Mouse (Mus musculus): Measurements from ENCODE around the gene Ccl7. TPM values are rescaled to one million over a fixed set of nuclear protein-coding genes. Genes with fewer than 3 reads are reported as not detected.

Ccl7 gene
- total and polyA plus RNA-seq, 2 experiments from 2014 or later, result 3.0 TPM; not detected in 1

DNA sequence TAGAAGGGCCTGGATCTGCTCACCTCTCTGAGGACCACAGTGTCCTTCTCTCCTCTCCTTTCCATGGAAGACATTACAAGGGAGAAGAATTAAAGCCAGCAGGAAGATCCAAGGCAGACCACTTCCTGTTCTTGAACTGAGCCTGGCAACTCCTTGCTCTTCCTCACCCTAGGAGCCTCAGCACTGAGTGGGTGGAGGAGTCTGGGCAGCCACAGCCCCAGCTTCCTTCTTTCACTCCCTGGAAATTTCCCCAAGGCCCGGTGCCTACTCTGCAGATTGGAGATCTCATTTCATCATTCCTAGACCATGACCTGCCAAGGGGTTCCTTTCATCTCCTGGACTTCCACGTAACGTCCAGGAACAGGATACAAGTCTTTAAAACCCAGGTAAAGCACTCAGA, 27.5 kb downstream of the Ccl7 start:
- H3K9ac ChIP-seq, result no peak overlapping the region
- H3K4me1 ChIP-seq (ENCODE audit: insufficient read depth), result no peaks in the 10 kb centered on the region
- H3K4me2 ChIP-seq (ENCODE audit: low read depth), result no peak overlapping the region
- H3K9me3 ChIP-seq (ENCODE audit: low read length), result no peaks in the 10 kb centered on the region
- no peaks in the 10 kb centered on the region for H3K36me3 ChIP-seq (ENCODE audit: insufficient read depth)
- WGBS, result 84% methylated on average over 3 of the region's 3 CpGs
- DNase-seq, result no peak
- H3K27ac ChIP-seq (ENCODE audit: low read depth, low read length), result no peak overlapping the region
- no peak for ATAC-seq
- no peaks in the 10 kb centered on the region for H3K27me3 ChIP-seq (ENCODE audit: insufficient read depth, low read length)
- H3K4me3 ChIP-seq (ENCODE audit: low read depth, low read length), result no peak overlapping the region
- no peak for TF ChIP-seq CTCF (IDR thresholded peaks at IDR 0.05; ENCODE audit: low read depth)

DNA sequence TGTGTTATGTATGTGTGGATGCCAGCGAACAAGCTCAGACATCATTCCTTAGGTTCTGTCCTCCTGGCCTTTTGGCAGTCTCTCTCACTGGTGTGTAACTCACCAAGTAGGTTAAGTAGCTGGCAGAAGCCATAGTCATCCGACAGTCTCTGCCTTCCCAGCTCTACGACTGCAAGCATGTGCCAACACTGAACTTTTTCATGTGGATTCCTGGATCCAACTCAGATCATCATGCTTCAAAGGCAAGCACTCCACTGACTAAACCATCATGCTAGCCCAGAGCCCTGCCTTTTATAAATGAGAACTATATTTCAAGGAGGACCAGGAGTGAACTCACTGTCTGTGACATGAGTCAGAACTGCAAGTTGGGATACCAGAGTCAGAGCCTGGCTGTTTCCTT, 28.2 kb downstream of the Ccl7 start:
- DNase-seq (no peak), ATAC-seq (no peak)
- no peak for TF ChIP-seq CTCF (IDR thresholded peaks at IDR 0.05; ENCODE audit: low read depth)
- no peaks in the 10 kb centered on the region for H3K4me1 ChIP-seq (ENCODE audit: insufficient read depth)
- H3K27ac ChIP-seq (ENCODE audit: low read depth, low read length), result no peak overlapping the region
- H3K4me3 ChIP-seq (ENCODE audit: low read depth, low read length), result no peak overlapping the region
- H3K9ac ChIP-seq, result no peak overlapping the region
- WGBS, result 77% methylated on average over 3 of the region's 3 CpGs
- no peaks in the 10 kb centered on the region for H3K27me3 ChIP-seq (ENCODE audit: insufficient read depth, low read length)
- no peaks in the 10 kb centered on the region for H3K9me3 ChIP-seq (ENCODE audit: low read length)
- no peak overlapping the region for H3K4me2 ChIP-seq (ENCODE audit: low read depth)
- H3K36me3 ChIP-seq (ENCODE audit: insufficient read depth), result no peaks in the 10 kb centered on the region

GRCm38 (mm10) chr11:82077031-82077430, 31.5 kb downstream of the Ccl7 start:
- H3K9ac ChIP-seq, result no peak overlapping the region
- no peak overlapping the region for H3K4me3 ChIP-seq (ENCODE audit: low read depth, low read length)
- H3K9me3 ChIP-seq (ENCODE audit: low read length), result no peaks in the 10 kb centered on the region
- no peaks in the 10 kb centered on the region for H3K27me3 ChIP-seq (ENCODE audit: insufficient read depth, low read length)
- H3K4me2 ChIP-seq (ENCODE audit: low read depth), result no peak overlapping the region
- H3K36me3 ChIP-seq (ENCODE audit: insufficient read depth), result no peaks in the 10 kb centered on the region
- DNase-seq (no peak), ATAC-seq (no peak)
- no peak overlapping the region for H3K27ac ChIP-seq (ENCODE audit: low read depth, low read length)
- TF ChIP-seq CTCF (IDR thresholded peaks at IDR 0.05; ENCODE audit: low read depth), result no peak
- 70% methylated on average over 3 of the region's 3 CpGs for WGBS
- H3K4me1 ChIP-seq (ENCODE audit: insufficient read depth), result no peaks in the 10 kb centered on the region

GRCm38 (mm10) chr11:82078136-82078730, 32.7 kb downstream of the Ccl7 start:
- TF ChIP-seq CTCF (IDR thresholded peaks at IDR 0.05; ENCODE audit: low read depth), result no peak
- Histone ChIP-seq H3K9me3 (ENCODE audit: low read length) (no peaks in the 10 kb centered on the region), H3K36me3 (ENCODE audit: insufficient read depth) (no peaks in the 10 kb centered on the region), H3K4me3 (ENCODE audit: low read depth, low read length) (no peak overlapping the region), H3K4me2 (ENCODE audit: low read depth) (no peak overlapping the region), H3K9ac (no peak overlapping the region), H3K27ac (ENCODE audit: low read depth, low read length) (no peak overlapping the region), H3K27me3 (ENCODE audit: insufficient read depth, low read length) (no peaks in the 10 kb centered on the region), H3K4me1 (ENCODE audit: insufficient read depth) (no peaks in the 10 kb centered on the region)
- ATAC-seq (no peak), DNase-seq (no peak)

DNA sequence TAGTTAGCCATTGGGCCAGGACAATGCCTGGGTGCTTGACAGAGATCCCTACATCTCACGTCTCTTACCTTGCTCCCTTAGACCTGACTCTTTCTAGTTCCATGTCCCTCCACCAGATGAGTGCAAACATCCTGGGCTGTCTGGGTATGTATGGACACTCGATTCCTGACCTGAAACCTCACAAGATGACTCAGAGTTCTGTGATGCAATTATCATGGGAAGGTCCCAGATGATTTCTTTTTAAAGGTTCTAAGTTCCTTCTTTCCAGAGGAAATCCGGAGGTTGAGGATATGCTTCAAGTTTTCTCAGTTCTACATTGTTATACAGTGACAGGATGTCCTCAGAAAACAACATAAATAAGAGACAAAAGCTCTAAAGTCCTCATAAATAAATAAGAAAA, 35.4 kb downstream of the Ccl7 start:
- H3K9ac ChIP-seq, result no peak overlapping the region
- H3K4me3 ChIP-seq (ENCODE audit: low read depth, low read length), result no peak overlapping the region
- H3K36me3 ChIP-seq (ENCODE audit: insufficient read depth), result no peaks in the 10 kb centered on the region
- 74% methylated on average over 3 of the region's 3 CpGs for WGBS
- no peaks in the 10 kb centered on the region for H3K4me1 ChIP-seq (ENCODE audit: insufficient read depth)
- DNase-seq (no peak), ATAC-seq (no peak)
- H3K27ac ChIP-seq (ENCODE audit: low read depth, low read length), result no peak overlapping the region
- no peaks in the 10 kb centered on the region for H3K27me3 ChIP-seq (ENCODE audit: insufficient read depth, low read length)
- H3K4me2 ChIP-seq (ENCODE audit: low read depth), result no peak overlapping the region
- H3K9me3 ChIP-seq (ENCODE audit: low read length), result no peaks in the 10 kb centered on the region
- TF ChIP-seq CTCF (IDR thresholded peaks at IDR 0.05; ENCODE audit: low read depth), result no peak

GRCm38 (mm10) chr11:82084360-82084759, 38.8 kb downstream of the Ccl7 start:
- Histone ChIP-seq H3K36me3 (ENCODE audit: insufficient read depth) (no peaks in the 10 kb centered on the region), H3K9ac (no peak overlapping the region), H3K27me3 (ENCODE audit: insufficient read depth, low read length) (no peaks in the 10 kb centered on the region), H3K4me3 (ENCODE audit: low read depth, low read length) (no peak overlapping the region), H3K4me2 (ENCODE audit: low read depth) (no peak overlapping the region), H3K27ac (ENCODE audit: low read depth, low read length) (no peak overlapping the region), H3K9me3 (ENCODE audit: low read length) (no peaks in the 10 kb centered on the region), H3K4me1 (ENCODE audit: insufficient read depth) (no peaks in the 10 kb centered on the region)
- DNase-seq (no peak), ATAC-seq (no peak)
- WGBS, result 85% methylated on average over 3 of the region's 3 CpGs
- TF ChIP-seq CTCF (IDR thresholded peaks at IDR 0.05; ENCODE audit: low read depth), result no peak

Other genes with a start within 250 kb of the Ccl7 start
- gene 5530401A14Rik, start 185.0 kb upstream of the Ccl7 start, total RNA-seq (2014; rRNA removed), result not detected in 2 replicates
- gene 5530401A14Rik, start 185.0 kb upstream of the Ccl7 start, polyA plus RNA-seq (2015; fragmentation: Nextera tagmentation; extraction: Ambion mirVana), result 0.23 TPM in 1 of 2 replicates, not detected in the other
- gene Asic2, start 77.3 kb upstream of the Ccl7 start, total RNA-seq (2014; rRNA removed), result 28.9 and 37.2 TPM in 2 replicates
- 11.5 and 15.5 TPM in 2 replicates for gene Asic2, start 77.3 kb upstream of the Ccl7 start, polyA plus RNA-seq (2015; fragmentation: Nextera tagmentation; extraction: Ambion mirVana)
- gene Ccl2, start 10.1 kb upstream of the Ccl7 start, total RNA-seq (2014; rRNA removed), result 0.85 and 2.4 TPM in 2 replicates
- 1.3 and 1.6 TPM in 2 replicates for gene Ccl2, start 10.1 kb upstream of the Ccl7 start, polyA plus RNA-seq (2015; fragmentation: Nextera tagmentation; extraction: Ambion mirVana)
- gene Gm17268, start 7.2 kb upstream of the Ccl7 start, total RNA-seq (2014; rRNA removed), result not detected in 2 replicates
- not detected in 2 replicates for gene Gm17268, start 7.2 kb upstream of the Ccl7 start, polyA plus RNA-seq (2015; fragmentation: Nextera tagmentation; extraction: Ambion mirVana)
- not detected in 2 replicates for gene Ccl11, start 12.1 kb downstream of the Ccl7 start, total RNA-seq (2014; rRNA removed)
- 0.15 TPM in 1 of 2 replicates, not detected in the other for gene Ccl11, start 12.1 kb downstream of the Ccl7 start, polyA plus RNA-seq (2015; fragmentation: Nextera tagmentation; extraction: Ambion mirVana)
- gene Ccl12, start 56.1 kb downstream of the Ccl7 start, total RNA-seq (2014; rRNA removed), result 2.0 and 3.3 TPM in 2 replicates
- gene Ccl12, start 56.1 kb downstream of the Ccl7 start, polyA plus RNA-seq (2015; fragmentation: Nextera tagmentation; extraction: Ambion mirVana), result 7.6 and 11.1 TPM in 2 replicates
- not detected in 2 replicates for gene Ccl8, start 69.5 kb downstream of the Ccl7 start, total RNA-seq (2014; rRNA removed)
- 0.42 TPM in 1 of 2 replicates, not detected in the other for gene Ccl8, start 69.5 kb downstream of the Ccl7 start, polyA plus RNA-seq (2015; fragmentation: Nextera tagmentation; extraction: Ambion mirVana)